ENCODE assay signal across 22 mouse cellular contexts in genomic region chr1:80247131-80247530, GRCm38 (mm10). TPM values are rescaled to one million over a fixed set of nuclear protein-coding genes. Genes with fewer than 3 reads are reported as not detected.
DNase-seq lines count a peak whose midpoint lies in the region; ATAC-seq and TF ChIP-seq lines count a peak whose summit lies in the region.
"Had no signal": no experiment of that assay in that cellular context is flagged by ENCODE, and none has a peak within 500 bp of the region (broad histone marks: within the 10 kb centered on the region; RNA-seq: fewer than 3 reads in every experiment).

No protein-coding gene starts in this region.

- no peaks in the 10 kb centered on the region for H3K4me1 ChIP-seq in kidney, adult 2 months (ENCODE audit: control insufficient read depth, insufficient read depth, low read length)
- no peaks in the 10 kb centered on the region for H3K4me1 ChIP-seq in kidney, embryonic 14.5 days (ENCODE audit: control insufficient read depth, insufficient read depth, low read length)
- peaks cover 6% of the 10 kb centered on the region; the same call in 1 of the 2 replicates for H3K4me1 ChIP-seq in liver, adult 2 months (ENCODE audit: control insufficient read depth, insufficient read depth, low read length)
- no peaks in the 10 kb centered on the region for H3K4me1 ChIP-seq in liver, embryonic 12.5 days

- no peak for ATAC-seq in kidney, embryonic 14.5 days (ENCODE audit: low FRiP score, low TSS enrichment)
- no peak for ATAC-seq in liver, embryonic 12.5 days
- ATAC-seq: activated CD4-positive, CD25-positive, alpha-beta regulatory T cell, adult 4 months; CD4-positive, CD25-positive, alpha-beta regulatory T cell, adult 4 months; Patski had no signal

- no peak overlapping the region for H3K4me2 ChIP-seq in kidney, embryonic 14.5 days (replicated peaks; ENCODE audit: low read depth, low read length)
- H3K4me2 ChIP-seq in liver, embryonic 12.5 days = no peak overlapping the region

- TF ChIP-seq POLR2A in kidney, adult 2 months (IDR thresholded peaks at IDR 0.05; ENCODE audit: low read depth, low read length) = no peak
- no peak for TF ChIP-seq POLR2A in liver, adult 2 months (IDR thresholded peaks at IDR 0.05; ENCODE audit: extremely low read depth, insufficient read depth, low read length)

- no peaks in the 10 kb centered on the region for H3K79me2 ChIP-seq in liver, adult 2 months (ENCODE audit: control insufficient read depth, insufficient read depth, low read length)

- peak; percentile 51 for DNase-seq in kidney, adult 2 months
- DNase-seq in kidney, postnatal 25 days = no peak
- peak; percentile 61 for DNase-seq in kidney, adult 9 months
- peak; percentile 51 for DNase-seq in liver, adult 2 months (ENCODE audit: extremely low read depth, low read depth, low spot score)
- DNase-seq: adrenal gland, adult 2 months; adrenal gland, adult 8-10 months; adrenal gland, postnatal 10 days; adrenal gland, postnatal 14 days; adrenal gland, postnatal 25 days; adrenal gland, postnatal 36 days; B cell, adult 2 months; cerebellum, adult 11 months; cerebellum, adult 11-12 months; cerebellum, adult 18-20 months had no signal

- no peaks in the 10 kb centered on the region for H3K9me3 ChIP-seq in kidney, embryonic 14.5 days (ENCODE audit: control insufficient read depth, low read length)
- no peaks in the 10 kb centered on the region for H3K9me3 ChIP-seq in liver, embryonic 12.5 days (replicated peaks)
- H3K9me3 ChIP-seq: G1E had no signal

- no peak overlapping the region for H3K27ac ChIP-seq in kidney, adult 2 months (ENCODE audit: insufficient read depth, low read depth, low read length)
- H3K27ac ChIP-seq in kidney, embryonic 14.5 days (ENCODE audit: low read depth, low read length) = no peak overlapping the region
- 0 out of 2 replicates have a peak overlapping the region, but pooled peaks have one; percentile 28 for H3K27ac ChIP-seq in liver, adult 2 months (replicated peaks; ENCODE audit: insufficient read depth, low read depth, low read length)
- H3K27ac ChIP-seq in liver, embryonic 12.5 days = no peak overlapping the region

- no peak overlapping the region for H3K4me3 ChIP-seq in kidney, adult 2 months (ENCODE audit: insufficient read depth, low read depth, low read length)
- H3K4me3 ChIP-seq in kidney, embryonic 14.5 days (ENCODE audit: low read length) = no peak overlapping the region
- no peak overlapping the region for H3K4me3 ChIP-seq in liver, adult 2 months (ENCODE audit: insufficient read depth, low read depth, low read length)
- H3K4me3 ChIP-seq in liver, embryonic 12.5 days = no peak overlapping the region

- no peaks in the 10 kb centered on the region for H3K27me3 ChIP-seq in kidney, adult 2 months (replicated peaks; ENCODE audit: control insufficient read depth, insufficient read depth, low read length)
- H3K27me3 ChIP-seq in kidney, embryonic 14.5 days (ENCODE audit: control insufficient read depth, insufficient read depth, low read length) = no peaks in the 10 kb centered on the region
- H3K27me3 ChIP-seq in liver, adult 2 months (ENCODE audit: control insufficient read depth, insufficient read depth, low read length) = no peaks in the 10 kb centered on the region
- no peaks in the 10 kb centered on the region for H3K27me3 ChIP-seq in liver, embryonic 12.5 days (replicated peaks)
- H3K27me3 ChIP-seq: CH12.LX, Patski had no signal

- TF ChIP-seq CTCF in kidney, adult 2 months (conservative IDR thresholded peaks at IDR 0.05; ENCODE audit: insufficient read depth, insufficient read length, low read depth, low read length) = no peak
- TF ChIP-seq CTCF in liver, adult 2 months (IDR thresholded peaks at IDR 0.05; ENCODE audit: low read depth, low read length) = no peak

- no peaks in the 10 kb centered on the region for H3K36me3 ChIP-seq in kidney, adult 2 months (ENCODE audit: control insufficient read depth, insufficient read depth, low read length)
- H3K36me3 ChIP-seq in kidney, embryonic 14.5 days (ENCODE audit: control insufficient read depth, insufficient read depth, low read length) = no peaks in the 10 kb centered on the region
- no peaks in the 10 kb centered on the region for H3K36me3 ChIP-seq in liver, adult 2 months (ENCODE audit: control insufficient read depth, insufficient read depth, low read length)
- no peaks in the 10 kb centered on the region for H3K36me3 ChIP-seq in liver, embryonic 12.5 days
- H3K36me3 ChIP-seq: G1E had no signal

- H3K9ac ChIP-seq in kidney, embryonic 14.5 days (ENCODE audit: low read depth, low read length) = no peak overlapping the region
- H3K9ac ChIP-seq in liver, adult 2 months (ENCODE audit: low read depth, low read length) = no peak overlapping the region
- no peak overlapping the region for H3K9ac ChIP-seq in liver, embryonic 12.5 days

RNA-seq across cellular contexts. Expression of gene Fam124b, which starts 28.9 kb away (rescaled TPM):
- polyA plus RNA-seq in kidney, adult 2 months (2012; rRNA removed) = 0.08 TPM in 1 of 2 replicates, not detected in the other
- 0.84 and 1.0 TPM in 2 replicates for polyA plus RNA-seq in kidney, embryonic 14.5 days (2014; fragmentation: Nextera tagmentation; extraction: Ambion mirVana)
- not detected in 2 replicates for total RNA-seq in liver, adult 2 months (2014; rRNA removed)
- polyA plus RNA-seq in liver, adult 2 months (2012; rRNA removed) = not detected in 2 replicates
- 0.06 TPM in 1 of 2 replicates, not detected in the other for polyA plus RNA-seq in liver, embryonic 12.5 days (2016; fragmentation: Nextera tagmentation; extraction: Ambion mirVana)
- total RNA-seq: MEL had no signal
- polyA plus RNA-seq: G1E, Patski had no signal

Comparison
In these comparisons a context has a peak if more than half of its experiments do, and no peak if none do; other contexts are left out.
1. DNase-seq: peak in kidney, adult 2 months (single experiment), kidney, adult 9 months (single experiment) and liver, adult 2 months (single experiment); none in kidney, postnatal 25 days (0 of 2).